Mouse (Mus musculus) neural tube, embryonic 15.5 days (tissue): ENCODE results near the gene Bpifc. TPM values are rescaled to one million over a fixed set of nuclear protein-coding genes. Genes with fewer than 3 reads are reported as not detected.

Experiments used
- ATAC-seq: fragments of 200-750 bp; cut with Nextera tagmentation; 2 replicates; pipeline ENCODE4 v1.8.0; 2017; ENCODE audit warnings: mild to moderate bottlenecking, moderate TSS enrichment, moderate library complexity; ENCODE audit not compliant: low FRiP score
- H3K27ac ChIP-seq: fragments of 300-500 bp; sonication (generic); replicated peaks from 2 replicates; pipeline ENCODE4 v1.5.1; 2015; ENCODE audit warnings: mild to moderate bottlenecking, inconsistent platforms
- H3K27me3 ChIP-seq: fragments of 300-500 bp; sonication (generic); replicated peaks from 2 replicates; pipeline ENCODE4 v1.6.1; 2015; ENCODE audit warnings: inconsistent platforms
- H3K36me3 ChIP-seq: fragments of 300-500 bp; sonication (generic); 2 replicates; pipeline ENCODE4 v1.6.1; 2015; ENCODE audit warnings: inconsistent platforms
- H3K4me1 ChIP-seq: fragments of 300-500 bp; sonication (generic); 2 replicates; pipeline ENCODE4 v1.6.1; 2015; ENCODE audit warnings: inconsistent platforms
- H3K4me2 ChIP-seq: fragments of 300-500 bp; sonication (generic); 2 replicates; pipeline ENCODE4 v1.6.1; 2015; ENCODE audit warnings: inconsistent platforms, mild to moderate bottlenecking, moderate library complexity
- H3K4me3 ChIP-seq: fragments of 300-500 bp; sonication (generic); replicated peaks from 2 replicates; pipeline ENCODE4 v1.5.1; 2015; ENCODE audit warnings: mild to moderate bottlenecking, inconsistent platforms
- H3K9ac ChIP-seq: fragments of 300-500 bp; sonication (generic); replicated peaks from 2 replicates; pipeline ENCODE4 v1.6.1; 2015; ENCODE audit warnings: mild to moderate bottlenecking, inconsistent platforms
- H3K9me3 ChIP-seq: fragments of 300-500 bp; sonication (generic); replicated peaks from 2 replicates; pipeline ENCODE4 v1.6.1; 2016; ENCODE audit warnings: inconsistent platforms
- WGBS: fragments of 180-500 bp; shearing (Covaris S2); methylation state at CpG from one replicate; pipeline ENCODE4 v1.1.7; 2015; ENCODE audit warnings: mixed read lengths; 5-methylcytosine and 5-hydroxymethylcytosine counted together
- polyA plus RNA-seq: library from polyadenylated mRNA; unstranded; fragments of >200 nt; fragmentation: Nextera tagmentation; extraction: Ambion mirVana; gene quantifications from 2 replicates; pipeline ENCODE4 v1.2.1, GENCODE M21; 2015

Gene Bpifc
- polyA plus RNA-seq, 1 experiment from 2014 or later = 0.15 TPM

DNA sequence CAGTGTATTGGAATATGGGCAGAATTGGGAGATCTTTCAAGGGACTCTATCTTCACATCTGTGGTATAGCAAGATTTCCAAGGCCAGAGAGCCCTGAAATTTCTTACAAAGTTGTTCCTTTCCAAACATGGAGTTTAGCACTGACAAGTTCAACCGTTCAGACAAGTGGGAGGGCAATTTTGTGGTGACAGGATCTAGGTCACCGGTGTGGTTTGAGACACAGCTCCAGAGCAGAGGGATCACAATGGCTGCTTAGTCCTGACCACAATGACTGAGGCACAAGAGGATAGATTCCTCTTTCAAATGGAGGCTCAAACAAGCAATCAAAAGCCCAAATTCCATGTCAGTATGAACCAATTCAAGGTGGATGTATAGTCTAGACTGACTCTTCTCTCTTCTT, 523 bp downstream of the Bpifc start:
- no peaks in the 10 kb centered on the region for H3K9me3 ChIP-seq
- H3K9ac ChIP-seq = no peak overlapping the region
- H3K4me1 ChIP-seq = no peaks in the 10 kb centered on the region
- 84% methylated on average over 2 of the region's 2 CpGs for WGBS
- no peak overlapping the region for H3K4me3 ChIP-seq
- no peak overlapping the region for H3K27ac ChIP-seq
- no peaks in the 10 kb centered on the region for H3K27me3 ChIP-seq
- no peaks in the 10 kb centered on the region for H3K36me3 ChIP-seq
- no peak for ATAC-seq
- H3K4me2 ChIP-seq = no peak overlapping the region

GRCm38 (mm10) chr10:86010636-86011035, 1.1 kb downstream of the Bpifc start:
- Histone ChIP-seq H3K27me3 (no peaks in the 10 kb centered on the region), H3K9me3 (no peaks in the 10 kb centered on the region), H3K4me3 (no peak overlapping the region), H3K4me2 (no peak overlapping the region), H3K4me1 (no peaks in the 10 kb centered on the region), H3K27ac (no peak overlapping the region), H3K36me3 (no peaks in the 10 kb centered on the region), H3K9ac (no peak overlapping the region)
- WGBS = 31% methylated on average over 6 of the region's 6 CpGs
- no peak for ATAC-seq

GRCm38 (mm10) chr10:86009688-86010087, 2.0 kb downstream of the Bpifc start:
- ATAC-seq = no peak
- Histone ChIP-seq H3K4me2 (no peak overlapping the region), H3K36me3 (no peaks in the 10 kb centered on the region), H3K4me3 (no peak overlapping the region), H3K4me1 (no peaks in the 10 kb centered on the region), H3K27ac (no peak overlapping the region), H3K27me3 (no peaks in the 10 kb centered on the region), H3K9ac (no peak overlapping the region), H3K9me3 (no peaks in the 10 kb centered on the region)
- 91% methylated on average over 2 of the region's 2 CpGs for WGBS

DNA sequence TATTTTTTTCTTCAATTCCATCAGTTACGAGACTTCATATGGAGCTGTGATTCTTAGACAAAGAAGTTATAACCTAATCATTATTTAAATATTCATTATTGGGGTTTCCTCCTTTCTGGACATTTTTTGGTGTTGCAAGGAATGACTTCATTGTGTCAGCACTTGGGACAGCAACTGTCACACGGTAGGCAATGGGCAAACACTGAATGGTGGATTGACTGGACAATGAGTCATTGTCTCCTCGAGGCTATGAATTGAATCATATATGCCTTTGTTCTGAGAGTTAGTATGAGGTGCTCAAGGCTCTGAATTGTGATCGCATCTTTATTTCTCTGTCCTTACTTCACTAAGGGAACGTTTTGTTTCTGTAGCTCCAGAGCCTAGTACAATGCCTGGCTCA, 5.2 kb downstream of the Bpifc start:
- Histone ChIP-seq H3K36me3 (no peaks in the 10 kb centered on the region), H3K4me2 (no peak overlapping the region), H3K4me3 (no peak overlapping the region), H3K9ac (no peak overlapping the region), H3K27me3 (no peaks in the 10 kb centered on the region), H3K9me3 (no peaks in the 10 kb centered on the region), H3K27ac (no peak overlapping the region), H3K4me1 (no peaks in the 10 kb centered on the region)
- no peak for ATAC-seq
- WGBS = 74% methylated on average over 5 of the region's 5 CpGs

DNA sequence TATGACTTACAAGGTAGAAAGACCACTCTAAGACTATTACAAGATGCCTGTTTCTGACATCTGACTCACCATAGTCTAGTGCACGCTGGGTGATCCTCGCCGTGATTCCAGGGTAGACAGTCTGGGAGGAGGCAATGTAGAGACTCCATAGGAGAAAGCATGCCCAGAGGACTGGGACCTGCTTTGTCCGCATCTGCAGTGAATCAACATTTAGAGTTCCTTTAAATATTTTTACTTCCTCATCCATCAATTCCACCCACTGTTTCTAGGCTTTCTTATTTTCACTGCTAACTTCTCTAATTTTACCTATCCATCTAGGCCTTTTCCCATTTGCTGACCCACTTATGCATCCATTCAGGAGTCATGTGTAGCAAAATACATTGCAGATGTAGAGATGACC, 11.2 kb downstream of the Bpifc start:
- no peak for ATAC-seq
- Histone ChIP-seq H3K4me2 (no peak overlapping the region), H3K4me1 (no peaks in the 10 kb centered on the region), H3K36me3 (no peaks in the 10 kb centered on the region), H3K9me3 (no peaks in the 10 kb centered on the region), H3K4me3 (no peak overlapping the region), H3K27me3 (no peaks in the 10 kb centered on the region), H3K9ac (no peak overlapping the region), H3K27ac (no peak overlapping the region)
- 94% methylated on average over 4 of the region's 4 CpGs for WGBS

DNA sequence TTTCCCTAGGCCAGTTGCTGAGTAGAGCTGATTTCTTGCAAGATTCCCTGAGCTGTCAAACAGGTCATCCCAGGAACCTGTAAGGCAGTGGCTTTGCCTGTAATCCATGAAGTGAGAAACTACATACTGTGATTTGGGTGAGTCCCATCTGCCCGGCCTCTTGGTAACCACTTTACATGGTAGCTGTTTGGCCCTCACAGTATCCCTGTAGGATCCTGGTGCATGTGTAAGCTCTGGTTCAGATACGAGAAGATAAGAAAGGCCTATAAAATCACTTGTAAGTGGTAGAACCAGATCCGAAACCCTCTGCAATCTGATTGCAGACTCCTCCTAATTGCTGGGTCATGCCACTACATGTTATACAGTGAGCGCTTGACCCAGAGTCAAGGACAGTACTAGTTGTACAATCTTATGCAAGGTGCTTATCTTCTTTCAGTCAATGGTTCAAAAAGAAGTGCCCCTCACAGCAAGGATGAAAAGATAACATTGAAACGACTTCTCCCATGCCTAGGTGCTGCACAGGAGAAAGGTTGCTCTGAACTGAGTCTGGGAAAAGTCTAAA, 17.1 kb downstream of the Bpifc start:
- no peak overlapping the region for H3K9ac ChIP-seq
- no peaks in the 10 kb centered on the region for H3K9me3 ChIP-seq
- no peak overlapping the region for H3K4me2 ChIP-seq
- H3K27ac ChIP-seq = no peak overlapping the region
- 81% methylated on average over 5 of the region's 5 CpGs for WGBS
- no peak for ATAC-seq
- no peaks in the 10 kb centered on the region for H3K4me1 ChIP-seq
- H3K36me3 ChIP-seq = no peaks in the 10 kb centered on the region
- H3K27me3 ChIP-seq = no peaks in the 10 kb centered on the region
- no peak overlapping the region for H3K4me3 ChIP-seq

DNA sequence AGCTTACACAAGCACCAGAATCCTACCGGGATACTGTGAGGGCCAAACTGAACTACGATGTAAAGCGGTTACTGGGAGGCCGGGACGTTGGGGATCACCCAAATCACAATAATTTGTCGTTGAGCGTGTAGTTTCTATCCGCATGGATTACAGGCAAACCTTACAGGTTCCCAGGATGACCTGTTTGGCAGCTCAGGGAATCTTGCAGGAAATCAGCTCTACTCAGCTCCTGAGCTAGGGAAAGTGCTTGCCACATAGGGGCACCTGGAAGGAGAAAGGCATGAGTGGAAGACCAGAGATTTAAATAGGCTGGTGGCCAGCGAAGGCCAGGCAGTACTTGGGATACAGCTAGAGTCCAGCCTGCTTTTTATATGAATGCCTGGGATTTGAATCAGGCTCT, 17.9 kb downstream of the Bpifc start:
- H3K9ac ChIP-seq = no peak overlapping the region
- 90% methylated on average over 9 of the region's 9 CpGs for WGBS
- H3K27ac ChIP-seq = no peak overlapping the region
- no peak overlapping the region for H3K4me2 ChIP-seq
- no peaks in the 10 kb centered on the region for H3K9me3 ChIP-seq
- H3K27me3 ChIP-seq = no peaks in the 10 kb centered on the region
- no peak for ATAC-seq
- no peak overlapping the region for H3K4me3 ChIP-seq
- no peaks in the 10 kb centered on the region for H3K4me1 ChIP-seq
- no peaks in the 10 kb centered on the region for H3K36me3 ChIP-seq

DNA sequence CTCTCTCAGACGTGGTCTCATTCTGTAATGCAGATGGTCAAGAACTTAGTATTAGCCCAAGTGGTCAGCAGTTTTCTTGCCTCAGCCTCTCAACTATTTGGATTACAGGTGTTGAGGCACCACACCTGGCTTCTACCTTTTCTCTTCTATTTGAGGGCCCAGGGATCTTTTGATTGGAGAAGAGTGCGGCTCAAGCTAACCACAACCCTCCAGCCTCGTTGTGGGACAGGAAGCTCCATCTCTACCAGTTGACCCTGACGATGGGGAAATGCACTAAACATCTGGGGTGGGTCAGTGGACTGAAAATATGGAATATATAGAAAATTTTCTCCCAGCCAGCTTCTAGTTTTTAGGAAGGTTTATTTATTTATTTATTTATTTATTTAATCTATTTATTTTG, 19.3 kb downstream of the Bpifc start:
- no peak for ATAC-seq
- H3K4me1 ChIP-seq = no peaks in the 10 kb centered on the region
- no peaks in the 10 kb centered on the region for H3K36me3 ChIP-seq
- H3K9me3 ChIP-seq = no peaks in the 10 kb centered on the region
- H3K4me3 ChIP-seq = no peak overlapping the region
- no peak overlapping the region for H3K9ac ChIP-seq
- no peak overlapping the region for H3K4me2 ChIP-seq
- WGBS = 90% methylated on average over 4 of the region's 4 CpGs
- H3K27ac ChIP-seq = no peak overlapping the region
- H3K27me3 ChIP-seq = no peaks in the 10 kb centered on the region

DNA sequence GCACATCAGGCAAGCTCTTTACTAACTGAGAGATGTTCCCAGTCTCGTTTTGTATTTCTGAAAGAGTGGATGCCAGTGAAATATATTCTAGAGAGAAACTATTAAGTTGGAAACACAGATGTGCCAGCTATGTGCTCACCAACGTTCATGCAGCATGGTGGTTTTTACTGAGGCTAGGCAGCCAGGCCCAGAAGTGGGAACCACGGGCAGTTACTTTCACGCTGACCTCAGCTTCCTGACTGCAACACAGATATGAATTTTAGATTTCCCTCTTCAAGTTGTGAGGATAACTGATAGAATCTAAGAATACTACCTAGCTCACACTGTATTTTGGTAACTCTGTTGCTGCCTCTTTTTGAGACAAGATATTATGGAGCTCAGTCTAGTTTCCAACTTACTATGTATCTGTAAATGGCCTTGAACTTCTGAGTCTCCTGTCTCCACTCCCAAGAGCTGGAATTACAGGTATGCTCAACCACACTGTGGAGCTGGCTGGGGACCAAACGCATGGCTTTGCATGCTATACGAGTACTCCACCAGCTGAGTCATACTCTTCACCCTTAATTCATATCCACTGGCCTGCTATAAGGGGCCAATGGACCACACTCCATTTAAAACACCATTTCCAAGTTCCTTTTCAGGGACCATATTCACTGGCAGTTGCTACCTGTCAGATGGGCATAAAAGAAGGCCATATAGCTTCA, 22.1 kb downstream of the Bpifc start:
- 85% methylated on average over 6 of the region's 6 CpGs for WGBS
- no peak for ATAC-seq
- H3K4me3 ChIP-seq = no peak overlapping the region
- H3K4me1 ChIP-seq = no peaks in the 10 kb centered on the region
- no peaks in the 10 kb centered on the region for H3K36me3 ChIP-seq
- no peak overlapping the region for H3K9ac ChIP-seq
- no peak overlapping the region for H3K27ac ChIP-seq
- no peaks in the 10 kb centered on the region for H3K27me3 ChIP-seq
- no peaks in the 10 kb centered on the region for H3K9me3 ChIP-seq
- no peak overlapping the region for H3K4me2 ChIP-seq

DNA sequence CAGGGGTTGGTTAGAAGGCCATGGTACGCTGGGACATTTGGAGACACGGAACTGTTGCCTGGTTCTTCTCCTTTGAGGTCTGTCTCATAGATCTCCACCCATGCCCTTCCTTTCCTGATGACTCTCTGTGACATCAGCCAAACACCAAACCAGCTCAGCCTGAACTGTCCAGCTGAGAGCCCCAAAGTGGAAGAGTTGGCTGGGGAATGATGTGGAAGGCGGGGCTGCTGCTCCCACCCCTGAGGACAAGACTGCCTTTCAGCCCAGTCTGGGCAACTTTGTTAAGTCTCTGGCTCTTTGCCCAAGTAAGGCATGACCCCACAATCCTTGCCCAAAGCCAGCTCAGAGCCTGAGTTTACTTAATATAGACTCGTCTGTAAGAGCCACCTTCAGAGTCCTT, 38.8 kb downstream of the Bpifc start:
- H3K4me3 ChIP-seq = no peak overlapping the region
- no peak overlapping the region for H3K4me2 ChIP-seq
- ATAC-seq = no peak; the same call in 1 of the 2 replicates
- H3K4me1 ChIP-seq = no peaks in the 10 kb centered on the region
- 79% methylated on average over 4 of the region's 4 CpGs for WGBS
- H3K9ac ChIP-seq = no peak overlapping the region
- no peaks in the 10 kb centered on the region for H3K36me3 ChIP-seq
- H3K27me3 ChIP-seq = no peaks in the 10 kb centered on the region
- no peak overlapping the region; the same call in 1 of the 2 replicates for H3K27ac ChIP-seq
- no peaks in the 10 kb centered on the region for H3K9me3 ChIP-seq

DNA sequence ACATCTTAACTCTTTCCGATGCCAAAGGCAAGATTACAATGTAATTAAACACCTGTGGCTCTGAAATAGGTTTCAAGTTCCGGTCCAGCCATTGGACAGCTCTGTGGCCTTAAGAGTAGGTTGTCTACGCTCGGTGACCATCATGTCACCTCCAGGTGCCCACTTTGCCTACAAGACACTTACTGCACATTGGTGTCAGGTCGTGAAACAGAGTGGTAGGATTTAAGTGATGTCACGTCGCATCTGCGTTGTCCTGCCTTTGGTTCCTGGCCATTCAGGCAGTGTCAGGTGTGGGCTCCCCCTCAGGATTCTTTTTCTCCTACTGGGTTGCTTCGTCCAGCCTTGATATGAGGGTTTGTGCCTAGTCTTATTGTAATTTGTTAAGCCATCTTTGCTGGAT, 39.9 kb downstream of the Bpifc start:
- Histone ChIP-seq H3K9ac (no peak overlapping the region), H3K4me2 (no peak overlapping the region), H3K4me3 (no peak overlapping the region), H3K4me1 (no peaks in the 10 kb centered on the region), H3K27me3 (no peaks in the 10 kb centered on the region), H3K36me3 (no peaks in the 10 kb centered on the region), H3K27ac (no peak overlapping the region), H3K9me3 (no peaks in the 10 kb centered on the region)
- no peak for ATAC-seq
- WGBS = 89% methylated on average over 9 of the region's 9 CpGs

GRCm38 (mm10) chr10:85969894-85970620, 41.6 kb downstream of the Bpifc start:
- 47% methylated on average over 8 of the region's 8 CpGs for WGBS
- Histone ChIP-seq H3K4me3 (no peak overlapping the region), H3K36me3 (no peaks in the 10 kb centered on the region)

More at GRCm38 (mm10) chr10:85969894-85970620, 41.6 kb downstream of the Bpifc start:
- H3K27ac ChIP-seq = no peak overlapping the region
- H3K4me1 ChIP-seq = no peaks in the 10 kb centered on the region
- H3K9me3 ChIP-seq = no peaks in the 10 kb centered on the region
- H3K9ac ChIP-seq = no peak overlapping the region
- ATAC-seq = no peak
- H3K4me2 ChIP-seq = no peak overlapping the region
- H3K27me3 ChIP-seq = no peaks in the 10 kb centered on the region
